Mouse (Mus musculus): ENCODE results near the gene Tekt2. TPM values are rescaled to one million over a fixed set of nuclear protein-coding genes. Genes with fewer than 3 reads are reported as not detected.

Tekt2 gene
- polyA plus RNA-seq, 1 experiment from 2014 or later, result 2.4 TPM

Other genes starting within 250 kb of the Tekt2 start
- 35.2 and 48.6 TPM in 2 replicates for gene Lsm10, start 229.1 kb downstream of the Tekt2 start, polyA plus RNA-seq (2015; fragmentation: Nextera tagmentation; extraction: Ambion mirVana)
- gene Stk40, start 221.7 kb downstream of the Tekt2 start, polyA plus RNA-seq (2015; fragmentation: Nextera tagmentation; extraction: Ambion mirVana), result 26.4 and 26.6 TPM in 2 replicates
- 30.9 and 34.2 TPM in 2 replicates for gene Eva1b, start 177.9 kb downstream of the Tekt2 start, polyA plus RNA-seq (2015; fragmentation: Nextera tagmentation; extraction: Ambion mirVana)
- gene Sh3d21, start 162.2 kb downstream of the Tekt2 start, polyA plus RNA-seq (2015; fragmentation: Nextera tagmentation; extraction: Ambion mirVana), result 2.8 and 3.0 TPM in 2 replicates
- 127 and 134 TPM in 2 replicates for gene Thrap3, start 122.9 kb downstream of the Tekt2 start, polyA plus RNA-seq (2015; fragmentation: Nextera tagmentation; extraction: Ambion mirVana)
- gene Map7d1, start 69.3 kb downstream of the Tekt2 start, polyA plus RNA-seq (2015; fragmentation: Nextera tagmentation; extraction: Ambion mirVana), result 36.7 and 37.1 TPM in 2 replicates
- 68.5 and 74.5 TPM in 2 replicates for gene Trappc3, start 63.4 kb downstream of the Tekt2 start, polyA plus RNA-seq (2015; fragmentation: Nextera tagmentation; extraction: Ambion mirVana)
- gene Col8a2, start 38.9 kb downstream of the Tekt2 start, polyA plus RNA-seq (2015; fragmentation: Nextera tagmentation; extraction: Ambion mirVana), result 4.2 and 4.9 TPM in 2 replicates
- 40.5 and 44.6 TPM in 2 replicates for gene Adprhl2, start 4.0 kb downstream of the Tekt2 start, polyA plus RNA-seq (2015; fragmentation: Nextera tagmentation; extraction: Ambion mirVana)
- 10.4 and 10.6 TPM in 2 replicates for gene Ago3, start 103.9 kb upstream of the Tekt2 start, polyA plus RNA-seq (2015; fragmentation: Nextera tagmentation; extraction: Ambion mirVana)
- gene Ago1, start 142.9 kb upstream of the Tekt2 start, polyA plus RNA-seq (2015; fragmentation: Nextera tagmentation; extraction: Ambion mirVana), result 2.7 and 2.8 TPM in 2 replicates
- gene Ago4, start 207.8 kb upstream of the Tekt2 start, polyA plus RNA-seq (2015; fragmentation: Nextera tagmentation; extraction: Ambion mirVana), result 0.75 and 1.1 TPM in 2 replicates
- 22.4 and 24.5 TPM in 2 replicates for gene Clspn, start 231.2 kb upstream of the Tekt2 start, polyA plus RNA-seq (2015; fragmentation: Nextera tagmentation; extraction: Ambion mirVana)